In the genomic region with DNA sequence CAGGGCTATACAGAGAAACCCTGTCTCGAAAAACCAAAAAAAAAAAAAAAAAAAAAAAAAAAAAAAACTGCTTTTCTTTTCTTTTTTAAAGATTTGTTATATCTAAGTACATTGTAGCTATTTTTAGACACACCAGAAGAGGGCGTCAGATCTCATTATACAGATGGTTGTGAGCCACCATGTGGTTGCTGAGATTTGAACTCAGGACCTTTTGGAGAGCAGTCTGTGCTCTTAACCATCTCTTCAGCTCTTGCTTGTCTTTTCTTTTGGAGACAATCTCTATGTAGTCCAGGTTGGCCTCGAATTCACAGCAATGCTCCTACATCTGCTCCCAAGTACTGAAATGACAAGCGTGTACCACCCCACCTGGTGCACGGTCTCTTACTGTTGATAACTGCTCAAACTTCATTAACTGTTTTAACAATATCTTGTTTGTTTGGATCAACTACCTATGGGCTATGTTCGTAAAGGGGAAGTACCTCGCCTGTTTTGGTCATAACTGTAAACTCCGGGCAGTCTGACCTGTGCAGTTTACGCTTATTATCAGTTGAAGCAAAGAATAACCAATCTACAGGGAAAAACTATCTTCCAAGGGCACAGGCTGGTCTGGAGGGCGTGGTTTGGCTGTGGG, we compare ENCODE assay signal across 8 mouse cellular contexts. TPM values are rescaled to one million over a fixed set of nuclear protein-coding genes. Genes with fewer than 3 reads are reported as not detected.
DNase-seq lines count a peak whose midpoint lies in the region; ATAC-seq and TF ChIP-seq lines count a peak whose summit lies in the region.

No protein-coding gene starts in this region.

- no peak overlapping the region; the same call in 1 of the 2 replicates for H3K27ac ChIP-seq in left cerebral cortex, adult 2 months
- H3K27ac ChIP-seq in hindbrain, embryonic 15.5 days (replicated peaks): peak overlapping the region; percentile 83
- peak overlapping the region; percentile 55 for H3K27ac ChIP-seq in midbrain, embryonic 16.5 days (ENCODE audit: low read length)

- ATAC-seq in hindbrain, embryonic 15.5 days (ENCODE audit: low FRiP score, low read depth): no peak
- ATAC-seq in midbrain, embryonic 16.5 days: no peak

- intact Hi-C loops in left cerebral cortex, adult 2 months (cut with DNase I): loop anchor here (2.0 to 5.0 kb wide), 2 partner anchors 17 to 139 kb away; partner anchors contain the start of gene Flot2

- DNase-seq in left cerebral cortex, adult 2 months (ENCODE audit: extremely low spot score in 1 of 2, low spot score in 2 of 2): no peak
- DNase-seq in left cerebral cortex, adult 8-10 months (ENCODE audit: low spot score in 2 of 2): no peak
- peak; percentile 95 for DNase-seq in c-Kit-negative CD71-positive TER-119-positive erythroid progenitor cells, embryonic 14.5 days (ENCODE audit: low read depth, low spot score)
- DNase-seq in adrenal gland, adult 2 months: no peak
- no peak for DNase-seq in spleen, adult 12 weeks (ENCODE audit: low spot score)
- no peak for DNase-seq in urinary bladder, adult 2 months (ENCODE audit: low spot score)

- H3K4me3 ChIP-seq in left cerebral cortex, adult 2 months: peak overlapping the region; percentile 58
- peak overlapping the region; percentile 78 for H3K4me3 ChIP-seq in hindbrain, embryonic 15.5 days
- H3K4me3 ChIP-seq in midbrain, embryonic 16.5 days (ENCODE audit: low read depth, low read length): peak overlapping the region; percentile 64

- no peaks in the 10 kb centered on the region for H3K9me3 ChIP-seq in hindbrain, embryonic 15.5 days
- no peaks in the 10 kb centered on the region for H3K9me3 ChIP-seq in midbrain, embryonic 16.5 days (replicated peaks; ENCODE audit: control insufficient read depth, low read length, poor library complexity, severe bottlenecking)

- peaks cover 15% of the 10 kb centered on the region for H3K36me3 ChIP-seq in hindbrain, embryonic 15.5 days
- H3K36me3 ChIP-seq in midbrain, embryonic 16.5 days (ENCODE audit: control insufficient read depth, insufficient read depth, low read length): peaks cover 10% of the 10 kb centered on the region

- no peaks in the 10 kb centered on the region for H3K27me3 ChIP-seq in hindbrain, embryonic 15.5 days
- no peaks in the 10 kb centered on the region for H3K27me3 ChIP-seq in midbrain, embryonic 16.5 days (ENCODE audit: control insufficient read depth, insufficient read depth, low read depth, low read length)

- peak overlapping the region; percentile 87 for H3K4me2 ChIP-seq in hindbrain, embryonic 15.5 days
- H3K4me2 ChIP-seq in midbrain, embryonic 16.5 days (ENCODE audit: low read length): peak overlapping the region; percentile 74

- H3K4me1 ChIP-seq in hindbrain, embryonic 15.5 days (replicated peaks): peaks cover 49% of the 10 kb centered on the region
- H3K4me1 ChIP-seq in midbrain, embryonic 16.5 days (ENCODE audit: control insufficient read depth, insufficient read depth, low read length): peaks cover 20% of the 10 kb centered on the region

- peak overlapping the region; percentile 57 for H3K9ac ChIP-seq in hindbrain, embryonic 15.5 days
- peak overlapping the region; percentile 55 for H3K9ac ChIP-seq in midbrain, embryonic 16.5 days (ENCODE audit: low read depth, low read length)

- peak; percentile 12; the same call in 1 of the 2 replicates for TF ChIP-seq CTCF in left cerebral cortex, adult 2 months (IDR thresholded peaks at IDR 0.05)

- WGBS in hindbrain, embryonic 15.5 days: 6% methylated on average over 9 of the region's 10 CpGs
- 5% methylated on average over 9 of the region's 10 CpGs for WGBS in midbrain, embryonic 16.5 days

RNA-seq across cellular contexts. Expression of gene Nek8, which starts 0.6 kb away (rescaled TPM):
- total RNA-seq in left cerebral cortex, adult 2 months (2021): 1 to 10 TPM; 3.0 to 3.1 TPM
- total RNA-seq in left cerebral cortex, adult 8-10 months (2022): 1 to 10 TPM; 2.0 to 4.3 (median 2.8) TPM
- polyA plus RNA-seq in hindbrain, embryonic 15.5 days (2015; fragmentation: Nextera tagmentation; extraction: Ambion mirVana): 7.5 and 8.5 TPM in 2 replicates
- 4.8 and 6.6 TPM in 2 replicates for polyA plus RNA-seq in midbrain, embryonic 16.5 days (2015; fragmentation: Nextera tagmentation; extraction: Ambion mirVana)
- total RNA-seq in adrenal gland, adult 2 months (2021): 10 to 100 TPM in 1 of 2 experiments, 1 to 10 TPM in 1; 6.5 to 12.1 TPM
- polyA plus RNA-seq in adrenal gland, adult 2 months (2012; rRNA removed): 26.7 and 30.5 TPM in 2 replicates
- polyA plus RNA-seq in urinary bladder, adult 2 months (2012; rRNA removed): 14.4 and 19.7 TPM in 2 replicates

RNA-seq across cellular contexts. Expression of gene Tlcd1, which starts 0.6 kb away (rescaled TPM):
- 10 to 100 TPM; 24.4 to 27.7 TPM for total RNA-seq in left cerebral cortex, adult 2 months (2021)
- 10 to 100 TPM; 24.8 to 34.9 (median 28.4) TPM for total RNA-seq in left cerebral cortex, adult 8-10 months (2022)
- 12.8 and 13.2 TPM in 2 replicates for polyA plus RNA-seq in hindbrain, embryonic 15.5 days (2015; fragmentation: Nextera tagmentation; extraction: Ambion mirVana)
- polyA plus RNA-seq in midbrain, embryonic 16.5 days (2015; fragmentation: Nextera tagmentation; extraction: Ambion mirVana): 7.4 and 10.1 TPM in 2 replicates
- total RNA-seq in adrenal gland, adult 2 months (2021): 10 to 100 TPM; 40.4 to 61.5 TPM
- 319 and 423 TPM in 2 replicates for polyA plus RNA-seq in adrenal gland, adult 2 months (2012; rRNA removed)
- polyA plus RNA-seq in urinary bladder, adult 2 months (2012; rRNA removed): 24.1 and 33.5 TPM in 2 replicates

RNA-seq across cellular contexts. Expression of gene Rpl23a, which starts 7.5 kb away (rescaled TPM):
- 100 to 1,000 TPM; 647 to 724 TPM for total RNA-seq in left cerebral cortex, adult 2 months (2021)
- total RNA-seq in left cerebral cortex, adult 8-10 months (2022): 100 to 1,000 TPM; 678 to 790 (median 743) TPM
- 743 and 824 TPM in 2 replicates for polyA plus RNA-seq in hindbrain, embryonic 15.5 days (2015; fragmentation: Nextera tagmentation; extraction: Ambion mirVana)
- polyA plus RNA-seq in midbrain, embryonic 16.5 days (2015; fragmentation: Nextera tagmentation; extraction: Ambion mirVana): 698 and 713 TPM in 2 replicates
- total RNA-seq in adrenal gland, adult 2 months (2021): 1,000 to 10,000 TPM; 1,792 to 2,242 TPM
- polyA plus RNA-seq in adrenal gland, adult 2 months (2012; rRNA removed): 21.4 and 29.1 TPM in 2 replicates
- polyA plus RNA-seq in urinary bladder, adult 2 months (2012; rRNA removed): 2,424 and 3,048 TPM in 2 replicates

RNA-seq across cellular contexts. Expression of gene Traf4, which starts 10.5 kb away (rescaled TPM):
- total RNA-seq in left cerebral cortex, adult 2 months (2021): 10 to 100 TPM; 10.5 to 10.6 TPM
- total RNA-seq in left cerebral cortex, adult 8-10 months (2022): 1 to 10 TPM; 5.9 to 9.4 (median 9.0) TPM
- 98.7 and 102 TPM in 2 replicates for polyA plus RNA-seq in hindbrain, embryonic 15.5 days (2015; fragmentation: Nextera tagmentation; extraction: Ambion mirVana)
- polyA plus RNA-seq in midbrain, embryonic 16.5 days (2015; fragmentation: Nextera tagmentation; extraction: Ambion mirVana): 83.8 and 93.2 TPM in 2 replicates
- 10 to 100 TPM; 29.8 to 31.2 TPM for total RNA-seq in adrenal gland, adult 2 months (2021)
- 128 and 131 TPM in 2 replicates for polyA plus RNA-seq in adrenal gland, adult 2 months (2012; rRNA removed)
- 20.4 and 26.1 TPM in 2 replicates for polyA plus RNA-seq in urinary bladder, adult 2 months (2012; rRNA removed)

RNA-seq across cellular contexts. Expression of gene Rab34, which starts 12.3 kb away (rescaled TPM):
- 10 to 100 TPM; 19.0 to 19.7 TPM for total RNA-seq in left cerebral cortex, adult 2 months (2021)
- 10 to 100 TPM; 23.9 to 29.6 (median 26.2) TPM for total RNA-seq in left cerebral cortex, adult 8-10 months (2022)
- polyA plus RNA-seq in hindbrain, embryonic 15.5 days (2015; fragmentation: Nextera tagmentation; extraction: Ambion mirVana): 58.0 and 65.7 TPM in 2 replicates
- polyA plus RNA-seq in midbrain, embryonic 16.5 days (2015; fragmentation: Nextera tagmentation; extraction: Ambion mirVana): 49.9 and 55.7 TPM in 2 replicates
- total RNA-seq in adrenal gland, adult 2 months (2021): 10 to 100 TPM; 64.7 to 99.1 TPM
- 240 and 334 TPM in 2 replicates for polyA plus RNA-seq in adrenal gland, adult 2 months (2012; rRNA removed)
- 66.7 and 79.2 TPM in 2 replicates for polyA plus RNA-seq in urinary bladder, adult 2 months (2012; rRNA removed)

Comparison
In these comparisons a context has a peak if more than half of its experiments do, and no peak if none do; other contexts are left out.
1. RNA of gene Rpl23a, which starts 7.5 kb away (polyA plus RNA-seq): 2,424 to 3,048 TPM in urinary bladder, adult 2 months, 743 to 824 TPM in hindbrain, embryonic 15.5 days and 698 to 713 TPM in midbrain, embryonic 16.5 days; 21.4 to 29.1 TPM in adrenal gland, adult 2 months; every median in the first group is over 10 times any median in the second.
2. Peak in every context shown above with its lines, with median percentiles within 50 percentile points of each other: H3K4me3 ChIP-seq.